Mouse (Mus musculus) CH12.LX (cell line): ENCODE results near the gene Trafd1.

Source experiments
- CHD2 ChIP-seq: IDR thresholded peaks from 2 replicates; pipeline ENCODE4 v1.6.1; 2011; ENCODE audit warnings: low read length, improper control_type of control experiment
- POLR2A ChIP-seq: IDR thresholded peaks from 2 replicates; pipeline ENCODE4 v1.6.1; 2011; ENCODE audit warnings: low read depth, mild to moderate bottlenecking, improper control_type of control experiment, low read length
- SIN3A ChIP-seq: IDR thresholded peaks from 2 replicates; pipeline ENCODE4 v1.6.1; 2012; ENCODE audit warnings: low read length, improper control_type of control experiment, inconsistent platforms
- SMC3 ChIP-seq: IDR thresholded peaks from 2 replicates; pipeline ENCODE4 v1.6.1; 2011; ENCODE audit warnings: low read depth, low read length, improper control_type of control experiment
- UBTF ChIP-seq: IDR thresholded peaks from 2 replicates; pipeline ENCODE4 v1.6.1; 2012; ENCODE audit warnings: low read depth, mild to moderate bottlenecking, inconsistent platforms, low read length, improper control_type of control experiment, moderate library complexity

DNA sequence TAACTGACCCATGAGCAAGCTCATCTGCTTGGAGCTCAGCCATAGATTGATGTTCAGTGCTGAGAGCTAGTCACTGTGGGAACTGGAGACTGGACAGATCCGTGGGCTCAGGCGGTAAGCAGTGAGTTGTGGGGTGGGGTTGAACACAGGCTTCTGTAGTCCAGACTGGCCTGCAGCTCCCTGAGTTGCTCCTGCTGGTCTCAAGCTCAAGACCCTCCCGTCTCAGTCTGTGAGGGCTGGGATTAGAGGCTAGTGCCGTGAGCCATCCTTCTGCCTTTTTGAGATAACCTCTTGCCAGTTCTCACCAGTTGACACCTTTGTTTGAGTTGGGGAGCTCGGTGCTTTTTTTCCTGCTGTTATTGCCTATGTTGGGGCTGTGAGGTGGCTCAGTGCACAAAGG lies 15.4 kb upstream of the Trafd1 start:
- no peak for TF ChIP-seq POLR2A
- no peak for TF ChIP-seq UBTF
- no peak for TF ChIP-seq CHD2
- no peak for TF ChIP-seq SIN3A
- no peak for TF ChIP-seq SMC3
